Mouse (Mus musculus): ENCODE measurements around the gene Fbxl16.

Fbxl16 gene

DNA sequence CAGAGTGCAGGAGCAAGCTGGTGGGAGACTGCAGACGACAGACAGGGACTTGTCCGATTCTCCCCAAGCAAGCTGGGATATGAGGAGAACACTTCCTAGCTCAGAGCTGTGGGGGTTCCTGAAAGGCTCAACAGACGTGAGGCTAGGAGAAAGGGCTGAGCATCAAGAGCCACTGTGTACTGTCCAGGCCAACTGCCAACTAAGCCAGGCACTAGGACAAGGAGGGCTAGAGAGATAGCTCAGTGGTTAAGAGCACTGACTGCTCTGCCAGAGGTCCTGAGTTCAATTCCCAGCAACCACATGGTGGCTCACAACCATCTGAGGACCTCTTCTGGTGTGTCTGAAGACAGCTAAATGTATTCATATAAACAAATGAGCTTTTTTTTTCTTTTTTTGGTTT, 33.6 kb downstream of the Fbxl16 start:
- DNase-seq (ENCODE audit: low spot score): no peak

DNA sequence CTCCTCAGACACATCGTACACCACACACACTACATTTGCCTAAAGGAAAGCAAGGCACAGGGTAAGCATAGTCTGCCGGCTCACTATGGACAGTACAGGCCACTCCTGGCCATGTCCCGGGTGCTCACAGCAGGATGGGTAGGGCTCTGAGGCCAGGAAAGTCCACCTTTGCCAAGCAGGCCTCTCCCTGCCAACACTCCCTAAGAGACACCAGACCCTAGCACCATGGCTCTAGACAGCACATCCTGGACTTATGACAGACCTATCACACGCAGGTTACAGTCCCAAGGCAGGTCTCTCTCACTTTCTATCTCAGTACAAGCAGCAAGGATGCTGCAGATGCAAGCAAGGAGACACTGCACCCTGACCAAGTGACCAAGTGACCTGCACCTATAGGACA, 34.2 kb downstream of the Fbxl16 start:
- DNase-seq (ENCODE audit: low spot score): no peak

DNA sequence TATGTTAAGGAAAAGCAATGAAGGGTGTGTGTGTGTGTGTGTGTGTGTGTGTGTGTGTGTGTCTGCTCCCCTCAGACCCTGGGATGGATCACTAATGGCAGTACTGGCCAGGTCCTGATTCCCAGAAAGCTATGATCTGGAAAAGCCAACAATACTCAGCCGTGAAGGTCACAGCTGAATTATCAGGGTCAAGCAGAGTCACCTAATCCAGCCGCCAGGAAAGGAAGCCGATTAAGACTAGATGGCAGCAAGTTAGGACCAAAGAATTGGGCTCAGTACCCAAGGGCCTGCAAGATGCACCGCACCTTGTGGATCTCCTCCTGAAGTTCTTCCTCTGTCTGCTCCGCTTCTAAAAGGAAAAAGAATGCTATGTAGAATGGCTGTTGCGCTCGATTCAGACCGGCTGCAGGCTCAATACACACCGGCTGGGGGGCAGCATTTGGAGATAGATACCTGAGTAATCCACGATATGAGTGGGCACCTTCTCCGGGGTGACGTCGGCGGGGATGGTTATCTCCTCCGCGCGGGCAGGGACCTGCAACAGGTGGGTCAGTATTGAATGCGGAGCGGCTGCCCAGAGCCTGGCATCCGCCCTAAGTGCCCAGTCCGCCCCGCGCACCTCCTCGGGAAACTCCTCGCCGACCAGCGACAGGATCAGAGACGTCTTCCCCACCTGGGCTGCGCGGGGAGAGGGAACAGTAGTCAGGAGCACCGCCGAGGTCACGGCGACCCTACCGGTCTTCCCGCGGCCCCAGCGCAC, 34.9 kb downstream of the Fbxl16 start:
- no peak for DNase-seq (ENCODE audit: low spot score)

DNA sequence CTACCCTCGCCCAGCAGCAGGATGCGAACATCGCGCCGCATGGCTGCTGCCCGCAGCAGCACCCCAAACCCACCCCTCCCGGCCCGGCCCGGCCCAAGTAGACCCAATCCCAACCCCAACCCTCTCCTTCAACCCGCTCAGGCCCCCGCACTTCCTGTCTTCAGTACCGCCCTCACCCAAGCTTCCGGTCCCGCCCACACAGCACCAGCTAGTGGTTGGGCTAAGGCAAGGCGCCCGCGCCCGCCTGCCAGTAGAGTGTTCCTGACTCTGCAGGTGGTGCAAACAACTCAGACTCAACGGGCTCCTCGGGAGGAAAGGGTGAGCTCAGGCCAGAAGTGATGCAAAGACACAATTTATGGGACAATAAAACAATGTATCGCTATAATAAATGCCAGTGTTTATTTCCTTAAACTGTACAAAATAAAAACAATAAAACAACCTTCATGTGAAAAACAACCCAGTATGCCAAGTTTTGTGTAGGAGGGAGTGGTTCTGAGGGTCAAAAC, 35.6 kb downstream of the Fbxl16 start, which contains the start of gene Rhot2:
Rhot2 (minus strand) TSS at position 456 of the 506 bp plus-strand sequence.
- peak; percentile 97 for DNase-seq (ENCODE audit: low spot score)

DNA sequence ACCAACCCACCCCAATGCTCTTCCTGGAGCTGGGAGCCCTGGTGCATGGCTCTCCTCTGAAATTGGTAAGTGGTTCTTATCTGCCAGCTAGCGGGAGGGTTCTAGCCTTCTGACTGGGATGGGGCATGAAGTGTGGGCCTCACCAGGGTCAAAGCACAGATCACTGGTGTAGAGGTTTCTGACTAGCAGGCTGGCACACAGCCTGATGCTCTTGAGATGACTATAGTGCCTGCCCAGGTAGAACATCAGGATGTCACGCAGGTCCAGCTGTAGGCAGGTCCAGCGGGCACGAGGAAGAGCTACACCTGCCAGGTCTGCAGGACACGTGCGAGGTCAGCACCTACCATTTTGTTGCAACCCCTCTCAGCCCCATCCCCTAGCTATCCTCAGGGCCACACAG, 51.3 kb downstream of the Fbxl16 start:
- DNase-seq (ENCODE audit: low spot score): no peak

DNA sequence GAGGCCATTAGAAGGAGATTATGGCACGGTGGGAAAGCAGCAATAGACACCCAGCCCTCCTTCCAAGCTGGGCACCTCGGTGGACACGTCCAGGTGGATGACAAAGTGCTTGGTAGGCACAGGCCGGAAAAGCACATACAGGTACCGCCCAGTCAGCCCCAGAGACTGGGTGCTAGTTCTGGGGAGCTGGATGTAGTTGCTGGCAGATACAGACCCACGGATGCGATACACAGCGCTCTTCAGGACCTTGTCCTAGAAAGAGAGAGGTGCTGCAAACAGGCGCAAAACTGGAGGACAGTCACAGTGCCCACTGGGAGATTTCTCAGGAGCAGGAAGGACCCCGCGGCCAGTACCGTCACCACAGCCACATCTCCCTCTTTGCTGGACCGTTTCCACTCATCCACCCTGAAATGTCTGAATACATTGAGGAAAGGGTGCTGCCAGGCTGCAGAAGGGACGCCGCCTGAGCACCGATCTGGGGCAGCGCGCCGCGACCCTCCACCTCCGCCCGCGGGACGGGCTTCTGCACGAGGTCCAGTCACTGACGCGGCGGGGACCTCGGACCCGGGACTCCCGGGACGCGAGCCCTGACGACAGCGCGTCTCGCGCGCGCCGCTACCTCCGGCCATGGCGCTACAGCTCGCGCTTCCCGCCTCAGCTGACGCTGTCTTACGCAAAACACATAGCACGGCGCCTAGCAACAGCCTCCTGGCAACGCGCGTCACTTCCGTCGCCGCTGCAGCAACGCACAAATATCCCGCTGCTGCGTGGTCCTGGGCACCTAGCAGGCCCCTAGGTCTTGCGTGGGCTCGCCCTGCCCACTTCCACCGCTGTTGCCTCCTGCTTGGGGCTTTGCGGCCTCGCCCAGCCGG, 52.2 kb downstream of the Fbxl16 start, which contains the start of gene Wdr90:
Wdr90 (minus strand) TSS at position 670 of the 872 bp plus-strand sequence.
- DNase-seq (ENCODE audit: low spot score): peak; percentile 93

DNA sequence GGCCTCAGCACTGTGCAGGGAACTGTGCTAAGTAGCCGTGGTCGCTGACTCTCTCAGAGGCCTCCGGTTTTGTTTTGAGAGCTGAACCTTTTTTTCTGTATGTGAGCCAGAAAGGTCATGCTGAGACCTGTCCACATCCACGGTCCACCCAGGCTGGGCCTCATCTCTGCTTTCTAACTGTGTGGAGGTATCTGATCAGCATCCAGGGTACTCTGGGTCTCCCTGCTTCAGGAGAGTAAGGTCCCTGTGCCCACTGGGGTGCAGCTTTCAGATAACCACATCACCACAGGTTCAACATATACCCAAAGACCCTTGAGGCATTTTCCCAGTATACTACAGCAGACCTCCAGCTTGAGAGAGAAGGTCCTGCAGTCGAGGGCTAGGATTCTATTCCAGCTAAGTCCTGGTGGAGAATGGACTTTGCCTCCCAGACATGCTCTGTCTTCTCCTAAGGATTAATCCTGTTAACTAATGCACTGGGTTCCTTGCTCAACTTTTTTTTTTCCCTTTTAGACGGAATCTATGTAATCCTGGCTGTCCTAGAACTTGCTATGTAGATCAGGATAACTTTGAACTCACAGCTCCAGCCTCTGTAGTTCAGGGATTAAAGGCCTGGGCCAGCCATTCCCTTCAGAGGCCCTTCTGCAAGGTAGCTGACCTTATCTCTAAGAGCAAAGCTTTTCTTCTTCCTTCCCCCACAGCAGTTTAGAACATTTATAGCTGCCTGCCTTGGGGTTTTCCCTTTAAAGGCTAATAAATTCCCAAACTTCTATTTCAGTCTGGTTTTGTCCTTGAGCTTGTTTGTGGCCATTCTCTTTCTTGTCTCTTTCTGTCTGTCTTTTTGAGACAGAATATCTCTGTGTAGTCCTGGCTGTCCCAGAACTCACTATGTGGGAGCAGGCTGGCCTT, 53.1 kb downstream of the Fbxl16 start:
- no peak for DNase-seq (ENCODE audit: low spot score)

DNA sequence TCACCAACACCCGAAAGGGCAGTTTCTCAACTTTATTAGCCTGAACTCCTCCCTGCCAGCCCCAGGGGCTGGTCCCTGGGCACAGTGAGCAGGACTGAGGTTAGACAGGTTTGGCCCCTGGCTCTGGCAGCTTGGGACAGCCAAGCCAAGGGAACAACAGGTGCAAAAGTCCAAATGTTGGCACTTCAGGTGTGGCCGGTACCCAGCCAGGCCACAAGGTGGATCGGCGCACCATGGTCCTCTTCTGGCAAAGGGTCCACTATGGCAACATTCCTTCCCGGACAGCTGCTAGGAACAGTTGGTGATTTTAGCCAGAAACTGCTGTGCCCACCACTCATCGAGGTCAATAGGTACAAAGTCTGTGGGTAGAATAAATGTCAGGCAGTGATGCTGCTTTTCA, 54.8 kb downstream of the Fbxl16 start:
- DNase-seq (ENCODE audit: low spot score): no peak

DNA sequence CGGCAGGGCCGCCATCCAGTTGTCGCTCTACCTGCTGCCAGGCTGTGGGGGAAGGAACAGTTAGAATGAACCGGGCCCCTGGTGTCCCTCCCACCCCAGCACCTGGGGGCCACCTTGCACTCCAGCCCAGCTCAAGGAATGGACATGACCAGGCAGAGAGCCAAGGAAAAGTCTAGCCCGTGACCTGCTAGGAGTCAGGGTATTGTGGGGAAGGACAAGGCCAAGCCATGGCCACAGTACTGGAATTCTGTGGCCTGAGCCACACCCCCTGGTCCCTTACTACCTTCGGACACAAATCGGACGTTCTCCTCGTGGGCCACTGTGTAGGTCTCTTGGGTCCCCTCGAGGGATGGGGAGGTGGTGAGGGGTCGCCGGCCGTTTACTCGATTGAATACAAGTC, 55.4 kb downstream of the Fbxl16 start:
- no peak for DNase-seq (ENCODE audit: low spot score)

DNA sequence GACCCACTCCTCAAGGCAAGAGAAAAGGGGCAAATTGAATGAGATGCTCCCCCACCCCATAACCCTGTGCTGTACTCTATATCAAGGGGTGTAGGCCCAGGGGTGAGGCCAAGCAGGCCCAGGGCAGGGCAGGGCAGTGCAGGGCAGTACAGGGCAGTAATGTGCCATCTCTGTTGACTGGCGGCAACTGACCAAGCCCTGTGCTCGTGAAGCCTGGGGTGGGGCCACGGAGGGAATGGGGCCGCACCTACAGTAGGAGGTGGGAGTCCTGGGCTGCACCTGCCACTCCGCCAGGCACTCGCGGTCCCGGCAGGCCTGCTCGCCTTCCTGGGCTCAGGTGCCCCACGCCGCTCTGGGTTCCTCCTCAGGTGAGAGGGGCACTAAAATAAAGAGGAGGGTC, 56.4 kb downstream of the Fbxl16 start:
- no peak for DNase-seq (ENCODE audit: low spot score)

DNA sequence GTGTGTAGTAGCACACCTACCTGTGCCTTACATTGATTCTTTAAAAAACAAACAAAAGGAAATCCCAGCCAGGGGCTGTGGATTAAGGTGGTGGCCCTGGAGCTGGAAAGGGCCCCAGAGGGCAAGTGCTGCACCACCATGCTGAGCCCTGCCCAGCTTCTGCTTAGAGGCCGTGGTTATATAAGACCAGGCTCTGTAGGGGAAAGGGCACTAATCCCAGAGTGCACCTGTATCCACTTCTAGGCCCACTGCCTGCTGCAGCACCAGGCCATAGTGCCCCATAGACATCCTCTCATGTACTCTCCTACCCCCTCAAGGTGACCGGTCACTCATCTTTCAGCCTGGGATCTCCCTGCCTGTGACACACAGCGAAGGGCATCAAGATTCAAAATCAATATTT, 57.3 kb downstream of the Fbxl16 start:
- DNase-seq (ENCODE audit: low spot score): no peak

DNA sequence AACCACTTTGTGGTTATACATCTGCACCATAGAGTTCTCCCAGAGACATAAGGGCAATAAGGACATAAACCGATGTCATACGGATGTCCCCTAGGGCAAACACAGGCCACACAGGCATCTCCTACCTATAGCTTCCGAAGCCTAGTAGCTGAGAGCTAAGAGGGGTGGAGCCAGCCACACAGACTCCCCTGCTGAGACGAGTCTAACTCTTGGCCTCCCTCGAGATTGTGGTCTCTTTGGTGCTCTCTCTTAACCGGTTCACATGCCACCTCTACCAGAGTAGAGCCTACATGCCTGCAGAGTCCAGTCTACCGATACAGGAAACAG, 58.6 kb downstream of the Fbxl16 start:
- no peak for DNase-seq (ENCODE audit: low spot score)

DNA sequence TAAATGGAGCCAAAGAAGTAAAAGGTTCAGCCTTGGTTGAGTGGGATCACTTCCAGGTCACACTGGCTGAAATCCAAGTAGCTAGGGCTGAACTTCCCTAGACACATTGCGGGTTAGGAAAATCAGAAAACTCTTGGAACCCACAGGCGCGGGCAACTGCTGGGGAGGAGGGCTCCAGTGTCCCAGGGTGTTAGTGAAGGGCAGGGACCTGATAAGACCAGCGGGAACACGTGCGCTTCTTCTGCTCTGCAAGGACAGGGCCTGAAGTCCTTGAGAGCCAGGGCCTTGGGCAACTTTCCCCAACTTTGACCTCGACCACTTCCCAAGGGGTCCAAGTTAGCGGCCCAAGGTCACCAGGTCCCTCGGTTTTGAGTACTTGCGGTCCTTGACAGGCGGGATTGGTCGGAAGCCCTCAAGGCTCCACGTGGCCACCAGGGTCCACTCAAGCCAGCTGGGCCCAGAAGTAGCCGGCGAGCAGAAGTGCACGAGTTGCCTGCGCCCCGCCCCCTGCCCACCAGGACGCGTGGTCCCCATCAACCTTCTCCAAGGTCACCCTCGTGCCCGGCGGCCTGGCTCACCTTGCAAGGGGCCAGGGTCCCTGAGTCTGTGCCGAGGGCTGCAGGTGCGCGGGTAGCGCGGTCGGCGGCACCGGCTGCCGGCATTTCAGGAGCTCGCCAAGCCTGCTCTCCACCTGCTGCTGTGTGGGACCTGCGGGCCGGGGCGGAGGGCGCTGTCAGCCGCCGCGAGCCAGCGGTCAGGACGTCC, 59.1 kb downstream of the Fbxl16 start:
- peak; percentile 23 for DNase-seq (ENCODE audit: low spot score)

DNA sequence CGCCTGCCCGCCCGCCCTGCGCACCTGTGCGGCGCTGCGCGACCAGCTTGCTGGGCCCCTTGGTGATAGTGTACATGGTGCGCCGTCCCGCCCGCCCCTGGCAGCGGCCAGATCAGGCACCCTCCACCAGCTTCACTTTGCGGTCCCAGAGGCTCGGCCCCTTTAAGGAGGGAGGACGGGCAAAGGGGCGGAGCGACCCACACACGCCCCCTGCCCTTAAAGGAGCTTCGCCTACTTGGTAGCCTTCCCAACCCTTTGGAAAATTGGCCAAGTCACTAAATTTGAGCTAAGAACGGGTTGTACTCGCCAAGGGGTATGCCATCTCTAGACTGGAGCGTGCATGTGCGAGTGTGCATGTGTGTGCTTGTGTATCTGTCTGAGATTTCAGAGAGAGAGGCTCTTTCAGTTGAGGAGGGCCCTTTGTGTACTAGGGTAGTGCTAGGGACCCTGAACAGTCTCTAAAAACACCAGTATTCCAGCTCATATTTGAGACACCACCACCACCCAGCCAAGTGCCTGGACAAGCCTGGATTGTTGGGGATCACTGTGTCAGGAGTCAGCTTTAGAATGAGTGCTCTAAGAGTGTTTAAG, 59.8 kb downstream of the Fbxl16 start, which contains the start of gene Mcrip2:
Mcrip2 (minus strand) TSS at position 164 of the 591 bp plus-strand sequence.
- peak; percentile 87 for DNase-seq (ENCODE audit: low spot score)

DNA sequence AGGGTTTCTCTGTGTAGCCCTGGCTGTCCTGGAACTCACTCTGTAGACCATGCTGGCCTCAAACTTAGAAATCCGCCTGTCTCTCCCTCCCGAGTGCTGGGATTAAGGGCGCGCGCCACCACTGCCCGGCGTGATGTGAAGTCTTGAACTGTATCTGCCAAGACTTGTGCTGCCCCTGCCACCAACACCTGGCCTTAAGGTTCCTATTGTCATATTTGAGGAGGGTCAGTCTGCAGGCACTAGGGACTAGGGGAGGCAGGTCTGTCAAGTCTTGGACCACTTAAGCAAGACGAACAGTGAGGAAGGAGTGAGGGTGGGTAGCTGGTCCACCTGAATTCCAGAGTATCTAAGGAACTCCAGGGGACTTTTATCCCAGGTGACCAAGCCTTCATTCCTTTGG, 60.6 kb downstream of the Fbxl16 start:
- no peak for DNase-seq (ENCODE audit: low spot score)

DNA sequence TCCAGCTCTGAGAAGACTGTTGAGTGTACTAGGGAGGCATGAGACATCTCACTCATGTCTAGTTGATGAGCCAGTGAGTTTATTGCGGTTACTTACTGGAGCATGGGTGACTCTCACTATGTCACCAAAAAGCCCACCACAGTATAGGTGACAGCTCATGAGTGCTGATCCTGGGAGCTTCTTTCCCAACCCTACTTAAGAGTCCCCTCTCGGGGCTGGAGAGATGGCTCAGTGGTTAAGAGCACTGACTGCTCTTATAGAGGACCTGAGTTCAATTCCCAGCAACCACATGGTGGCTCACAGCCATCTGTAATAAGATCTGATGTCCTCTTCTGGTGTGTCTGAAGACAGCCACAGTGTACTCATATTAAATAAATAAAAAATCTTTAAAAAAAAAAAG, 61.1 kb downstream of the Fbxl16 start:
- DNase-seq (ENCODE audit: low spot score): no peak
